Mouse (Mus musculus) midbrain, embryonic 11.5 days (tissue): Measurements from ENCODE around the gene Rtn1. TPM values are rescaled to one million over a fixed set of nuclear protein-coding genes. Genes with fewer than 3 reads are reported as not detected.

ENCODE experiments used
- ATAC-seq: fragments of 200-750 bp; cut with Nextera tagmentation; 2 replicates; pipeline ENCODE4 v1.8.0; 2017; ENCODE audit warnings: moderate TSS enrichment, moderate library complexity; ENCODE audit not compliant: low FRiP score
- DNase-seq: peaks from one replicate; pipeline ENCODE4 v3.0.0; 2015; ENCODE audit warnings: low spot score; ENCODE audit errors: missing footprints
- H3K27ac ChIP-seq: fragments of 300-500 bp; sonication (generic); 2 replicates; pipeline ENCODE4 v1.5.1; 2014; ENCODE audit warnings: low read depth, low read length
- H3K27me3 ChIP-seq: fragments of 300-500 bp; sonication (generic); 2 replicates; pipeline ENCODE4 v1.6.1; 2014; ENCODE audit warnings: mild to moderate bottlenecking, low read length, moderate library complexity, mixed read lengths; ENCODE audit not compliant: control insufficient read depth, insufficient read depth
- H3K36me3 ChIP-seq: fragments of 300-500 bp; sonication (generic); 2 replicates; pipeline ENCODE4 v1.6.1; 2014; ENCODE audit warnings: mild to moderate bottlenecking, low read length, moderate library complexity, mixed read lengths; ENCODE audit not compliant: control insufficient read depth, insufficient read depth
- H3K4me1 ChIP-seq: fragments of 300-500 bp; sonication (generic); 2 replicates; pipeline ENCODE4 v1.6.1; 2014; ENCODE audit warnings: low read length; ENCODE audit not compliant: control insufficient read depth, insufficient read depth
- H3K4me2 ChIP-seq: fragments of 300-500 bp; sonication (generic); 2 replicates; pipeline ENCODE4 v1.6.1; 2014; ENCODE audit warnings: mild to moderate bottlenecking, moderate library complexity
- H3K4me3 ChIP-seq: fragments of 300-500 bp; sonication (generic); 2 replicates; pipeline ENCODE4 v1.5.1; 2014; ENCODE audit warnings: low read depth, low read length
- H3K9ac ChIP-seq: fragments of 300-500 bp; sonication (generic); 2 replicates; pipeline ENCODE4 v1.6.1; 2014; ENCODE audit warnings: low read length
- H3K9me3 ChIP-seq: fragments of 300-500 bp; sonication (generic); 2 replicates; pipeline ENCODE4 v1.6.1; 2016; ENCODE audit warnings: low read length; ENCODE audit not compliant: control insufficient read depth
- WGBS: fragments of 180-500 bp; shearing (Covaris S2); extraction: QIAGEN DNeasy Blood & Tissue Kit; methylation state at CpG from one replicate; pipeline ENCODE4 v1.1.7; 2014; 5-methylcytosine and 5-hydroxymethylcytosine counted together
- polyA plus RNA-seq: library from polyadenylated mRNA; unstranded; fragments of >200 nt; fragmentation: Nextera tagmentation; extraction: Ambion mirVana; gene quantifications from 2 replicates; pipeline ENCODE4 v1.2.1, GENCODE M21; 2014

Gene Rtn1
- polyA plus RNA-seq, 1 experiment from 2014 or later, result 335 TPM

DNA sequence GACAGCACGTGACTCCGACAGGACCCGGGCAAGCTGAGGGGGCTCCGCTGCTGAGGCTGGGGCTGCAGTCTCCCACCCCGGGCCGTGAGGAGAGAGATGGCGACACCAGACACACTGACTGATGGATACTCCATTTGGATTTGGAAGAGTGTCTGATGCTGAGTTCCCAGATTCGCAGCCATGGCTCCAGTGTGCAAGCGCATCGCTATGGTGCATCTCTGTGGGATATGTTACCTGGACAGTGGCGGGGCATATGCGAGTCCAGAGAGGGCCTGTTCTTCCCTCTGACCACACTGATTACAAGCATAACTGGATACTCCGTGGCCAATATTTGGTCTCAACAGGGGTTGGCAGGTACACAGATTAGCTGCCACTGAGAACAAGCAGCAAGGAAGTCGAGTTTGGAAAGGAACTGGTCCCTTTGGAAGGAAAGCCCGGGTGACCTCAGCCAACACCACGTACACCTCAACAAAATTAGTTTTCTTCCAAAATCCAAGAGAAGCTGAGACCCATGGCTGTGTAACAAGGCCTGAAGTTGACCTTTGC, 185.2 kb downstream of the Rtn1 start:
- no peaks in the 10 kb centered on the region for H3K4me1 ChIP-seq
- no peak overlapping the region for H3K4me2 ChIP-seq
- ATAC-seq (no peak), DNase-seq (no peak)
- no peaks in the 10 kb centered on the region for H3K27me3 ChIP-seq
- no peak overlapping the region for H3K27ac ChIP-seq
- H3K9ac ChIP-seq, result no peak overlapping the region
- H3K36me3 ChIP-seq, result peaks cover 5% of the 10 kb centered on the region; the same call in 1 of the 2 replicates
- H3K9me3 ChIP-seq, result no peaks in the 10 kb centered on the region
- no peak overlapping the region for H3K4me3 ChIP-seq
- 91% methylated on average over 16 of the region's 16 CpGs for WGBS

DNA sequence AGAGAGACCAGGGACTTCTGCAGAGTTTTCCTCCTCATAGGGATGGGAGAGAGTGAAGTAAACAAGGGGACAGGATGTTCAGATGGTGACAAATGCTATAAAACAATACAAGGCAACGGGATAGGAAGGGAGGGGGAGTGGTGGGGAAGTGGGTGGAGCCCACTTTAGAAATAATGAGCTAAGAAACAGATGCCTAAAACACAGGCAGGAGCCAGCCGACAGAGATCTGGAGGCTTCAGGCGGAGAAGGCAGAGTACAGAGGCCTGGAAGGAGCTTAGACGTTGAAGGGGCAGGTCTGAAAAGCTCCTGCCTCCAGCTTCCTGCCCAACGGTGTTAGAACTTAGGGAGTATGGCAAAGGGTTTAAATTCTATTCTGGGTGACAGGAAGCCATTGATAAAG, 195.3 kb downstream of the Rtn1 start:
- 65% methylated on average over 5 of the region's 5 CpGs for WGBS
- Histone ChIP-seq H3K9ac (no peak overlapping the region), H3K27ac (no peak overlapping the region), H3K9me3 (no peaks in the 10 kb centered on the region), H3K27me3 (no peaks in the 10 kb centered on the region), H3K4me3 (no peak overlapping the region), H3K4me2 (no peak overlapping the region), H3K4me1 (no peaks in the 10 kb centered on the region), H3K36me3 (peaks cover 5% of the 10 kb centered on the region; the same call in 1 of the 2 replicates)
- no peak for DNase-seq
- ATAC-seq, result no peak

DNA sequence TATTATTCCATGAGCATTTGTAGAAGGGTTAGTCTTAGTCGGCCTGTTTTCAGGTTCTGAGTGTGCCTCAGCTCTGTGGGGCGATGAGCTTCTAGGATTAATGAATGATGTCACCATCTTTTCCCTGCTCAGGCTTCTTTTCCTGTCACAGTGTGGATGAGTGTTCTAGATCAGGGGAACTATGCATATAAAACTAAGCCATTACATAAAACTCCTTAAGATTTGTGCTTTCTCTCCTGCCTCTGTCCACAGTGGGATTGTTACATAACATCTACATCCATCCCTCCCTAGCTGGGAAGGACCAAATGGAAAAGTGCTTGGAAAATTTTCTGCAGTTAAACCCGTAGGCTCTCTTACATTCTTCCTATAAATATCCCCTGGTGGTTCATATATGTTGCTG, 208.0 kb downstream of the Rtn1 start:
- no peaks in the 10 kb centered on the region for H3K27me3 ChIP-seq
- H3K4me3 ChIP-seq, result no peak overlapping the region
- 89% methylated on average over 3 of the region's 3 CpGs for WGBS
- no peak overlapping the region for H3K9ac ChIP-seq
- ATAC-seq, result no peak
- H3K4me2 ChIP-seq, result no peak overlapping the region
- H3K4me1 ChIP-seq, result no peaks in the 10 kb centered on the region; the same call in 1 of the 2 replicates
- no peak for DNase-seq
- no peaks in the 10 kb centered on the region for H3K36me3 ChIP-seq
- H3K9me3 ChIP-seq, result no peaks in the 10 kb centered on the region
- no peak overlapping the region for H3K27ac ChIP-seq

DNA sequence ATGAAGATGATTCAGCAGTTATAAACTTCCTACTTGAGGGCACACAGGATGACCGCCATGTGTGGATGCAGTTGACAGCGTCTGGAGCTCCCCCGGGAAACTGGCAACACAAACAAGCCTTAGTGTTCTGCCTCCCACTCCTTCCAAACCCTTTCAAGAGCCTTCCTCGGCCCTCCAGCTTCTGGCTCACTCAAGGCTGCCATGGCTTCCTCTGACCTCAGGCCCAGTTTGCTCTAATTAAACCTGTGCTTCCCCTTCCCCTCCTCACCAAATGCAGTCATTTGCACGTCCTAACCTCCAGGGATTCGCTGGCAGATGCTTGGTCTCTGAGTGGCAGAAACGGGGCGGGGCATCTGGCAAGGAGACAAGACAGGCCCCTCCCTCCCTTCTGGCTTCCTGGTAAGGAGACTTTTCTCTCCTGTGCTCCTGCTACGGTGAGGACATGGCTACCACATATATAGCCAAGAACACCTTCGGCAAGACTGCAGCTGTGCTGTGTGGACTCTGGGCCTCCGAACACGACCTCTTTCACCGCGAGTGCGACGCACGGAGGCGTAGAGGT, 210.8 kb downstream of the Rtn1 start:
- DNase-seq (no peak), ATAC-seq (peak; percentile 38; the same call in 1 of the 2 replicates)
- Histone ChIP-seq H3K36me3 (no peaks in the 10 kb centered on the region), H3K4me3 (no peak overlapping the region), H3K4me1 (no peaks in the 10 kb centered on the region; the same call in 1 of the 2 replicates), H3K9me3 (no peaks in the 10 kb centered on the region), H3K9ac (no peak overlapping the region), H3K4me2 (peak overlapping the region; percentile 13; the same call in 1 of the 2 replicates), H3K27me3 (no peaks in the 10 kb centered on the region), H3K27ac (no peak overlapping the region)
- WGBS, result 57% methylated on average over 18 of the region's 18 CpGs

DNA sequence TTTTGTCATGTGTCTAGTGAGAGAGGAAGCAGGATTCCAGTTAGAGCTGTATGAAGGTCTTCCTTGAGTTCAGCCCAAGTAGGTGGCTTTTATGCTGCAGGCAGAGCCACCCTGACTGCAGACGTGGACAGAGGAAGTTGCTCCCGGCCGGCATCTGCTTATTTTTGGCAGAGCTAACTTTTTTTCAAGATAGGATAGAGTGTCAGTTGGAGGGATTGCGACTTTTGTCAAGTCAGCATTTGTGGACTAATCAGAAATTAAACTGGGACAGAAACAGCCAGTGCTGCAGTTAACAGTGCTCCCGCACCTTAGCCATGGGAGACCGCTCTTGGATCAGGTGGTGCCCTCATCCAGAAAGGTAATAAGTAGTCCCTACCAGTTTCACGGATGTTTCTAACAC, 211.4 kb downstream of the Rtn1 start:
- H3K36me3 ChIP-seq, result no peaks in the 10 kb centered on the region
- ATAC-seq, result no peak
- WGBS, result 78% methylated on average over 7 of the region's 7 CpGs
- no peak overlapping the region for H3K4me3 ChIP-seq
- no peaks in the 10 kb centered on the region for H3K9me3 ChIP-seq
- H3K4me1 ChIP-seq, result no peaks in the 10 kb centered on the region; the same call in 1 of the 2 replicates
- H3K27ac ChIP-seq, result no peak overlapping the region
- no peaks in the 10 kb centered on the region for H3K27me3 ChIP-seq
- no peak overlapping the region for H3K9ac ChIP-seq
- H3K4me2 ChIP-seq, result no peak overlapping the region
- DNase-seq, result no peak

DNA sequence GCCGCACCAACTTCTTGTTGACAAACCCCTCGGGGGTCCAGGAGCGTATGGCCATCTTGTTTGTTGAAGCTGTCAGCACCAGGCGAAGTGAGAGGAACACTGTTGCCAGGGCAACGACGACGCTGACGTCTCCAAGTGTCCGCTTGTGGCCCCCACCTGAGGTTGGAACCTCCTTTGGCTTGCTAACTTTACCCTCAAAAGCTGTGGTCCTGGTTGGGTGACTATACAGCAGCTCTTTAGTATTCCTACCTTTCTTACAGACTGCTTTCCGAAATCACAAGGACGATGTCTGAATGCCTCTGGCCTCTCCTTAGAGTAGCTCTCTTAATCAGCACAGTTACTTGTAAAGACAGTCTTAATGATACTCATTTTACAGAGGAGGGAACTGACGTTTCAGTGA, 223.9 kb downstream of the Rtn1 start, which contains the start of gene Ccdc175:
Gene Ccdc175, minus strand, starts transcription at position 101 of the 400 bp plus-strand sequence.
- no peak for ATAC-seq
- Histone ChIP-seq H3K9me3 (no peaks in the 10 kb centered on the region), H3K9ac (no peak within 1 kb of the TSS), H3K27ac (no peak within 1 kb of the TSS), H3K36me3 (no peaks in the 10 kb centered on the region), H3K4me3 (no peak within 1 kb of the TSS), H3K4me2 (no peak within 1 kb of the TSS), H3K4me1 (no peaks in the 10 kb centered on the region), H3K27me3 (no peaks in the 10 kb centered on the region)
- 82% methylated on average over 12 of the region's 12 CpGs for WGBS
- no peak for DNase-seq

DNA sequence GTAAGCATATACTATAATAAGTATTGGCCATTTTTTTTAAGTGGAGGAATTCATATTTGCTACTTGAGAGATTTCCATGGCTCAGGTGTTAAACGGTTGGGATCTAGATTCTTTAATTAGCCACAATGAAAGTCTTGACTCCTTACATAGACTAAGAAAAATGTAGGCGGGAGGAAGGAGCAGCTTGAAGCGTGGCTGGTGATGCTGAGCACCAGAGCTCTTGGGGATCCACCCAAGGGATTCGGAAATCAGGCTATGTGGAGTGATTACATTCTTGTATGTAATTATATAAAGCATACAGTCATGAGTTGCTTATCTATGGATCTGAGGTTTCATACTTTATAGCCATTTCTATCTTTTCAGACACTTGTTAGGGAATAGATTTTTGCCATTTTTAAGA, 229.3 kb downstream of the Rtn1 start:
- Histone ChIP-seq H3K4me2 (no peak overlapping the region), H3K27me3 (no peaks in the 10 kb centered on the region), H3K9me3 (no peaks in the 10 kb centered on the region), H3K9ac (no peak overlapping the region), H3K36me3 (no peaks in the 10 kb centered on the region), H3K4me3 (no peak overlapping the region), H3K27ac (no peak overlapping the region), H3K4me1 (no peaks in the 10 kb centered on the region)
- WGBS, result 86% methylated on average over 4 of the region's 4 CpGs
- ATAC-seq (no peak), DNase-seq (no peak)

DNA sequence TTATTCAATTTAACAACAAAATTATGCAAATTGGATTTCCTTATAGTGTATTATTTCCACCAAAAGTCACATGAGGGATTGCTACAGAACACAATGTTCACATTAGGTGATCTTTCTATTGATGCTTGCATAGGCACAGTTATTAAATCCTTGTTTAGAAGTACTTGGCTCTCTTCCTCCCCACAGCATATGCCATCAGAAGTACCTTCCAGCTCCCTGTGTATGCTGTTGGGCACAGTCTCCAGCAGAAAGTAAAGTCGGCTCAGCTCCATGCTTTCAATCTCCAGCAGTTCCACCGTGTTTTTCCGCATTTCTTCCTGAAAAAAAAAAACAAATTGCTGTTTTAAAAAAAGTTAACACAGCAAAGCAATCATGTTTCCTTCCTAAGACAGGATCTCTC, 230.5 kb downstream of the Rtn1 start:
- WGBS, result 93% methylated on average over 3 of the region's 3 CpGs
- DNase-seq (no peak), ATAC-seq (no peak)
- Histone ChIP-seq H3K4me3 (no peak overlapping the region), H3K36me3 (no peaks in the 10 kb centered on the region), H3K4me2 (no peak overlapping the region), H3K4me1 (no peaks in the 10 kb centered on the region), H3K27ac (no peak overlapping the region), H3K9ac (no peak overlapping the region), H3K27me3 (no peaks in the 10 kb centered on the region), H3K9me3 (no peaks in the 10 kb centered on the region)
